Mouse (Mus musculus): ENCODE measurements around the gene Ddx28. TPM values are rescaled to one million over a fixed set of nuclear protein-coding genes. Genes with fewer than 3 reads are reported as not detected.
A peak's percentile ranks its signal among the peaks of the same experiment; 100 is the strongest.
"Not testable (repeated sequence)": the region's sequence is repeated elsewhere in the genome, so short reads cannot be mapped to it uniquely, and the experiment has no call there.

The Ddx28 gene
- polyA plus RNA-seq, 1 experiment from 2014 or later, result 18.4 TPM

- H3K36me3 ChIP-seq (ENCODE audit: control insufficient read depth, insufficient read depth, low read length), result no peaks in the 10 kb centered on the region
- H3K4me2 ChIP-seq (replicated peaks; ENCODE audit: low read depth, low read length), result no peak overlapping the region
- H3K4me1 ChIP-seq (ENCODE audit: control insufficient read depth, insufficient read depth, low read length), result no peaks in the 10 kb centered on the region
- no peak overlapping the region for H3K27ac ChIP-seq (ENCODE audit: low read length)
- no peak overlapping the region for H3K9ac ChIP-seq (replicated peaks; ENCODE audit: low read depth, low read length)
- no peaks in the 10 kb centered on the region for H3K27me3 ChIP-seq (ENCODE audit: control insufficient read depth, insufficient read depth, low read length)
- ATAC-seq (ENCODE audit: insufficient number of reproducible peaks, insufficient read depth, low FRiP score, low read depth), result no peak
- H3K9me3 ChIP-seq (ENCODE audit: control insufficient read depth, low read depth, low read length), result no peaks in the 10 kb centered on the region
- WGBS, result 79% methylated on average over 4 of the region's 4 CpGs
- H3K4me3 ChIP-seq (ENCODE audit: low read depth, low read length), result no peak overlapping the region
Observed at GRCm38 (mm10) chr8:106039605-106040004, 27.9 kb upstream of the Ddx28 start.

- H3K4me1 ChIP-seq (ENCODE audit: control insufficient read depth, insufficient read depth, low read length), result no peaks in the 10 kb centered on the region
- no peak overlapping the region for H3K27ac ChIP-seq (ENCODE audit: low read length)
- no peak for ATAC-seq (ENCODE audit: insufficient number of reproducible peaks, insufficient read depth, low FRiP score, low read depth)
- no peak overlapping the region for H3K4me2 ChIP-seq (replicated peaks; ENCODE audit: low read depth, low read length)
- no peaks in the 10 kb centered on the region for H3K9me3 ChIP-seq (ENCODE audit: control insufficient read depth, low read depth, low read length)
- WGBS, result 84% methylated on average over 10 of the region's 10 CpGs
- no peaks in the 10 kb centered on the region for H3K36me3 ChIP-seq (ENCODE audit: control insufficient read depth, insufficient read depth, low read length)
- H3K4me3 ChIP-seq (ENCODE audit: low read depth, low read length), result no peak overlapping the region
- no peaks in the 10 kb centered on the region for H3K27me3 ChIP-seq (ENCODE audit: control insufficient read depth, insufficient read depth, low read length)
- no peak overlapping the region for H3K9ac ChIP-seq (replicated peaks; ENCODE audit: low read depth, low read length)
Observed at GRCm38 (mm10) chr8:106038721-106039120, 27.0 kb upstream of the Ddx28 start.

GRCm38 (mm10) chr8:106022483-106022882 lies 10.8 kb upstream of the Ddx28 start:
- no peaks in the 10 kb centered on the region for H3K9me3 ChIP-seq (ENCODE audit: control insufficient read depth, low read depth, low read length)
- H3K27ac ChIP-seq (ENCODE audit: low read length), result no peak overlapping the region
- H3K4me3 ChIP-seq (ENCODE audit: low read depth, low read length), result no peak overlapping the region
- H3K4me2 ChIP-seq (replicated peaks; ENCODE audit: low read depth, low read length), result no peak overlapping the region
- no peak for ATAC-seq (ENCODE audit: insufficient number of reproducible peaks, insufficient read depth, low FRiP score, low read depth)
- H3K27me3 ChIP-seq (ENCODE audit: control insufficient read depth, insufficient read depth, low read length), result no peaks in the 10 kb centered on the region
- H3K4me1 ChIP-seq (ENCODE audit: control insufficient read depth, insufficient read depth, low read length), result no peaks in the 10 kb centered on the region
- H3K9ac ChIP-seq (replicated peaks; ENCODE audit: low read depth, low read length), result no peak overlapping the region
- H3K36me3 ChIP-seq (ENCODE audit: control insufficient read depth, insufficient read depth, low read length), result no peaks in the 10 kb centered on the region

GRCm38 (mm10) chr8:106018039-106018438 lies 6.4 kb upstream of the Ddx28 start:
- no peak for ATAC-seq (ENCODE audit: insufficient number of reproducible peaks, insufficient read depth, low FRiP score, low read depth)
- Histone ChIP-seq H3K9me3 (ENCODE audit: control insufficient read depth, low read depth, low read length) (no peaks in the 10 kb centered on the region), H3K36me3 (ENCODE audit: control insufficient read depth, insufficient read depth, low read length) (no peaks in the 10 kb centered on the region), H3K9ac (replicated peaks; ENCODE audit: low read depth, low read length) (no peak overlapping the region), H3K27me3 (ENCODE audit: control insufficient read depth, insufficient read depth, low read length) (no peaks in the 10 kb centered on the region), H3K27ac (ENCODE audit: low read length) (no peak overlapping the region), H3K4me1 (ENCODE audit: control insufficient read depth, insufficient read depth, low read length) (no peaks in the 10 kb centered on the region), H3K4me3 (ENCODE audit: low read depth, low read length) (no peak overlapping the region), H3K4me2 (replicated peaks; ENCODE audit: low read depth, low read length) (no peak overlapping the region)
- 93% methylated on average over 3 of the region's 3 CpGs for WGBS

DNA sequence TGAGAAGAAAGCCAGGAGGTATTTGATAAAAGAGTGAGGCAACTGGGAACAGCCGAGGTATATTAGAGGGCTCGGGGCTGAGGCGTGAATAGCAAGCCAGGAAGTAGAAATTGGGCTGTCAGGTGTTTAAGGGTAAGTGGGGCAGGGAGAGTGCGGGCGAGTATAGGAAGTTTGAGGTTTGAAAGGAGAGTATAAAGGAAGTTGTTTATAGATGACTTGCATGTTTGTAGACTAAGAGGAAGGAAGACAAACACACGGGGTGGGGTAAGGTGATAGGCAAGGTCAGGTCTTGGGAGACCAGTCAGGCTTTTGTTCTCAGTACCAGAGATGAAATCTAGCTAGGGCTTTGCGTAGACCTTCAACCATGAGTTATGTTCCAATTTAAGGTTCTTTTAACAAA lies 5.4 kb upstream of the Ddx28 start:
- WGBS, result 87% methylated on average over 7 of the region's 7 CpGs
- no peaks in the 10 kb centered on the region for H3K27me3 ChIP-seq (ENCODE audit: control insufficient read depth, insufficient read depth, low read length)
- no peaks in the 10 kb centered on the region for H3K36me3 ChIP-seq (ENCODE audit: control insufficient read depth, insufficient read depth, low read length)
- no peak overlapping the region for H3K9ac ChIP-seq (replicated peaks; ENCODE audit: low read depth, low read length)
- no peak overlapping the region for H3K27ac ChIP-seq (ENCODE audit: low read length)
- no peak overlapping the region for H3K4me2 ChIP-seq (replicated peaks; ENCODE audit: low read depth, low read length)
- no peak for ATAC-seq (ENCODE audit: insufficient number of reproducible peaks, insufficient read depth, low FRiP score, low read depth)
- H3K9me3 ChIP-seq (ENCODE audit: control insufficient read depth, low read depth, low read length), result no peaks in the 10 kb centered on the region
- no peaks in the 10 kb centered on the region for H3K4me1 ChIP-seq (ENCODE audit: control insufficient read depth, insufficient read depth, low read length)
- H3K4me3 ChIP-seq (ENCODE audit: low read depth, low read length), result no peak overlapping the region

DNA sequence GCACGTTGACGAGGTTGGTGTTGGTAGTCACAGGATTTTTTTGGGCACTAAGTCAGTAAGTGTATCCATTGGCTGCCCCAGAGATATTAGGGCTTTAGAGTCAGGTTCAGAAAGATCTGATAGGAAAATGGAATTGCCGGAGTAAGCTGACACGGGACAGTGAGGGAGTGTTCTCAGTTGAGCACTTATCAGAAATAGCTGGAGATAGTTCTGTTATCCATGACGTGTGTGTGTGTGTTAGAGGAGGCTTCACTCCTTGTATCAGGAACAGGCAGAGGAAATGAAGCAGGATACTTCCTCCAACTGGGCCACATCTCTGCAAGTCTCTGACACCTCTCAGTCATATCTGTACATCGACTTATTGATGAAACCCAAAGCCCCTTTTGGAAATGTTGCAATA lies 4.6 kb upstream of the Ddx28 start:
- no peak for ATAC-seq (ENCODE audit: insufficient number of reproducible peaks, insufficient read depth, low FRiP score, low read depth)

GRCm38 (mm10) chr8:106012203-106012602 lies 521 bp upstream of the Ddx28 start:
- not testable (repeated sequence) for H3K9me3 ChIP-seq (ENCODE audit: control insufficient read depth, low read depth, low read length)

More for the DNA sequence above, 4.6 kb upstream of the Ddx28 start:
- no peaks in the 10 kb centered on the region for H3K36me3 ChIP-seq (ENCODE audit: control insufficient read depth, insufficient read depth, low read length)
- no peaks in the 10 kb centered on the region; the same call in 1 of the 2 replicates for H3K4me1 ChIP-seq (ENCODE audit: control insufficient read depth, insufficient read depth, low read length)
- no peak overlapping the region for H3K9ac ChIP-seq (replicated peaks; ENCODE audit: low read depth, low read length)
- WGBS, result 92% methylated on average over 6 of the region's 6 CpGs
- no peak overlapping the region for H3K4me3 ChIP-seq (ENCODE audit: low read depth, low read length)
- H3K9me3 ChIP-seq (ENCODE audit: control insufficient read depth, low read depth, low read length), result no peaks in the 10 kb centered on the region
- H3K27ac ChIP-seq (ENCODE audit: low read length), result no peak overlapping the region
- H3K27me3 ChIP-seq (ENCODE audit: control insufficient read depth, insufficient read depth, low read length), result no peaks in the 10 kb centered on the region
- H3K4me2 ChIP-seq (replicated peaks; ENCODE audit: low read depth, low read length), result no peak overlapping the region

DNA sequence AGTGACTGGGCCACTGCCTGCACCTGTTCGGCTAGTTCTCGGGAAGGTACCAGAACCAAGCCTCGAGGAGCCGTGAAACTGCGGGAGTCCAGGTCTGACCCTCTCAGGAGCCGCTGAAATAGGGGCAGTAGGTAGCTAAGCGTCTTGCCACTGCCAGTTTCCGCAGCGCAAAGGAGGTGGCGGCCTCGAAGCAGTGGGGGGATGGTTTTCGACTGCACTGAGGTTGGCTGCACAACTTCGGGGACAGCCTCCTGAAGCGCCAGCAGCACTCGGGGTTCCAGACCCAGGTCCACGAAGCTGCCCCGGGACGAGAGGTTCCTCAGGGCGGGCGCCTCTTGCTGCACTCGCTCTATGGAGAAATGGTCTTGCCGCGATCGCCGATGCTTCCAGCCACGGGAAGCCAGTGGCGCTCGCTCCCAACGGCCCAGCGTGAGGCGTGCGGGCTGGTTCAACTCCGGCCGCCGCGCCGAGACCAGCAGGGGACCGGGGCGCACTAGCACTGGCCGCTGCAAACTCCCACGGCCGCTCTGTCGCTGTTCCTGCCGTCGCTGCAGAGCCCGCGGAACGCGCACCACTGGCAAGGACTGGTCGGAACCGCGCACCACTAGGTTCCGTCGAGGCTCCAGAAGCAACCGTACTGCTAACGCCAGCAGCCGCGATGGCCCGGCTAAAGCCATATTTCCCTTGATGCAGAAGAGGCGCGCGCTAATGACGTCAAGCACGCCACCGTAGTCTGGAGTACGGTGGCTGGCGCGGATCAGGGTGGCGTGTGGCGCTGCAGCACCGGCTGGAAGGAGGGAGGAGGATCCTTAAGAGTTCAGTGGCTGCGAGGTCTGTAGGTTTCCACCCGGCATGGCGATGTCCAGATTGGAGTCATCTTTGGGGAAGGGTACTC lies 687 bp downstream of the Ddx28 start:
- Histone ChIP-seq H3K9ac (replicated peaks; ENCODE audit: low read depth, low read length) (peak overlapping the region; percentile 87), H3K4me2 (replicated peaks; ENCODE audit: low read depth, low read length) (peak overlapping the region; percentile 93), H3K27ac (ENCODE audit: low read length) (peak overlapping the region; percentile 69), H3K27me3 (ENCODE audit: control insufficient read depth, insufficient read depth, low read length) (no peaks in the 10 kb centered on the region), H3K4me3 (ENCODE audit: low read depth, low read length) (peak overlapping the region; percentile 96), H3K9me3 (ENCODE audit: control insufficient read depth, low read depth, low read length) (no peaks in the 10 kb centered on the region), H3K36me3 (ENCODE audit: control insufficient read depth, insufficient read depth, low read length) (no peaks in the 10 kb centered on the region), H3K4me1 (ENCODE audit: control insufficient read depth, insufficient read depth, low read length) (peaks cover 8% of the 10 kb centered on the region)
- WGBS, result 2% methylated on average over 73 of the region's 74 CpGs
- peak; percentile 95 for ATAC-seq (ENCODE audit: insufficient number of reproducible peaks, insufficient read depth, low FRiP score, low read depth)

More at GRCm38 (mm10) chr8:106012203-106012602, 521 bp upstream of the Ddx28 start:
- H3K4me2 ChIP-seq (replicated peaks; ENCODE audit: low read depth, low read length), result peak overlapping the region; percentile 93
- not testable (repeated sequence) for H3K27me3 ChIP-seq (ENCODE audit: control insufficient read depth, insufficient read depth, low read length); H3K27ac ChIP-seq (ENCODE audit: low read length); ATAC-seq (ENCODE audit: insufficient number of reproducible peaks, insufficient read depth, low FRiP score, low read depth); H3K36me3 ChIP-seq (ENCODE audit: control insufficient read depth, insufficient read depth, low read length); H3K4me1 ChIP-seq (ENCODE audit: control insufficient read depth, insufficient read depth, low read length); H3K9ac ChIP-seq (replicated peaks; ENCODE audit: low read depth, low read length)
- 79% methylated on average over 8 of the region's 8 CpGs for WGBS
- H3K4me3 ChIP-seq (ENCODE audit: low read depth, low read length), result peak overlapping the region; percentile 96

DNA sequence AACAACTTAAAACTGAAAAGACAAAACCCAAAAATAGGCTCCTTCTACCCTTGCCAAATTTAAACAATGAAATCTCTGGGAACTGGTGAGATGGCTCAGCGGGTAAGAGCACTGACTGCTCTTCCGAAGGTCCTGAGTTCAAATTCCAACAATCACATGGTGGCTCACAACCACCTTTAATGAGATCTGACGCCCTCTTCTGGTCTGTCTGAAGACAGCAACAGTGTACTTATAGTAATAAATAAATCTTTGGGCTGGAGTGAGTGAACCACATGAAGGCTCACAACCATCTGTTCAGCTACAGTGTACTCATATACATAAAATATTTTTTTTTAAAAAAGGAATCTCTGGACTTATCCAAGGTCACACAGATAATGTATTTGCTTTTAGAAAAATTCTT lies 3.8 kb downstream of the Ddx28 start:
- not testable (repeated sequence) for ATAC-seq (ENCODE audit: insufficient number of reproducible peaks, insufficient read depth, low FRiP score, low read depth); H3K4me1 ChIP-seq (ENCODE audit: control insufficient read depth, insufficient read depth, low read length); H3K4me3 ChIP-seq (ENCODE audit: low read depth, low read length); H3K27me3 ChIP-seq (ENCODE audit: control insufficient read depth, insufficient read depth, low read length); H3K4me2 ChIP-seq (replicated peaks; ENCODE audit: low read depth, low read length); H3K27ac ChIP-seq (ENCODE audit: low read length); H3K9ac ChIP-seq (replicated peaks; ENCODE audit: low read depth, low read length); H3K9me3 ChIP-seq (ENCODE audit: control insufficient read depth, low read depth, low read length); H3K36me3 ChIP-seq (ENCODE audit: control insufficient read depth, insufficient read depth, low read length)
- WGBS, result 61% methylated on average over 3 of the region's 3 CpGs

Data from stomach, embryonic 14.5 days (tissue).